Mouse (Mus musculus) limb, embryonic 12.5 days (tissue): Measurements from ENCODE around the gene Pmfbp1. TPM values are rescaled to one million over a fixed set of nuclear protein-coding genes. Genes with fewer than 3 reads are reported as not detected.
A peak's percentile ranks its signal among the peaks of the same experiment; 100 is the strongest.

Experiments used
- ATAC-seq: fragments of 200-750 bp; cut with Nextera tagmentation; 2 replicates; pipeline ENCODE4 v1.8.0; 2017; ENCODE audit warnings: low read depth, moderate TSS enrichment; ENCODE audit not compliant: insufficient number of reproducible peaks, insufficient read depth, low FRiP score, low TSS enrichment
- H3K27ac ChIP-seq: fragments of 300-500 bp; sonication (generic); 2 replicates; pipeline ENCODE4 v1.5.1; 2016; ENCODE audit warnings: mild to moderate bottlenecking, moderate library complexity
- H3K27me3 ChIP-seq: fragments of 300-500 bp; sonication (generic); 2 replicates; pipeline ENCODE4 v1.6.1; 2016; ENCODE audit warnings: mild to moderate bottlenecking, moderate library complexity
- H3K36me3 ChIP-seq: fragments of 300-500 bp; sonication (generic); 2 replicates; pipeline ENCODE4 v1.6.1; 2016; ENCODE audit warnings: mild to moderate bottlenecking, moderate library complexity
- H3K4me1 ChIP-seq: fragments of 300-500 bp; sonication (generic); replicated peaks from 2 replicates; pipeline ENCODE4 v1.6.1; 2016
- H3K4me2 ChIP-seq: fragments of 300-500 bp; sonication (generic); 2 replicates; pipeline ENCODE4 v1.6.1; 2016; ENCODE audit warnings: mild to moderate bottlenecking, moderate library complexity
- H3K4me3 ChIP-seq: fragments of 300-500 bp; sonication (generic); replicated peaks from 2 replicates; pipeline ENCODE4 v1.5.1; 2016; ENCODE audit warnings: mild to moderate bottlenecking
- H3K9ac ChIP-seq: fragments of 300-500 bp; sonication (generic); replicated peaks from 2 replicates; pipeline ENCODE4 v1.6.1; 2016; ENCODE audit warnings: mild to moderate bottlenecking, moderate library complexity
- H3K9me3 ChIP-seq: fragments of 300-500 bp; sonication (generic); 2 replicates; pipeline ENCODE4 v1.6.1; 2016; ENCODE audit warnings: mild to moderate bottlenecking, moderate library complexity
- WGBS: fragments of 180-500 bp; shearing (Covaris S2); methylation state at CpG from one replicate; pipeline ENCODE4 v1.1.7; 2016; 5-methylcytosine and 5-hydroxymethylcytosine counted together
- polyA plus RNA-seq: library from polyadenylated mRNA; unstranded; fragments of >200 nt; fragmentation: Nextera tagmentation; extraction: Ambion mirVana; gene quantifications from 2 replicates; pipeline ENCODE4 v1.2.1, GENCODE M21; 2016

Gene Pmfbp1
- polyA plus RNA-seq, 1 experiment from 2014 or later, result 0.15 TPM

GRCm38 (mm10) chr8:109499009-109499717 is 5.3 kb downstream of the Pmfbp1 start:
- H3K27me3 ChIP-seq, result no peaks in the 10 kb centered on the region
- H3K9ac ChIP-seq, result no peak overlapping the region
- H3K27ac ChIP-seq, result no peak overlapping the region
- 87% methylated on average over 16 of the region's 16 CpGs for WGBS
- no peak overlapping the region for H3K4me3 ChIP-seq
- no peaks in the 10 kb centered on the region for H3K36me3 ChIP-seq
- H3K4me2 ChIP-seq, result no peak overlapping the region
- ATAC-seq, result no peak
- no peaks in the 10 kb centered on the region for H3K9me3 ChIP-seq
- no peaks in the 10 kb centered on the region for H3K4me1 ChIP-seq

- no peak for ATAC-seq
- WGBS, result 70% methylated on average over 1 of the region's 1 CpGs
- no peak overlapping the region for H3K4me2 ChIP-seq
These were observed 9.7 kb downstream of the Pmfbp1 start for GRCm38 (mm10) chr8:109503566-109503965.

GRCm38 (mm10) chr8:109505560-109505959 is 11.7 kb downstream of the Pmfbp1 start:
- Histone ChIP-seq H3K36me3 (no peaks in the 10 kb centered on the region), H3K27ac (no peak overlapping the region), H3K4me2 (no peak overlapping the region), H3K9ac (no peak overlapping the region), H3K4me3 (no peak overlapping the region), H3K9me3 (no peaks in the 10 kb centered on the region), H3K4me1 (no peaks in the 10 kb centered on the region), H3K27me3 (no peaks in the 10 kb centered on the region)
- ATAC-seq, result no peak
- WGBS, result 94% methylated on average over 5 of the region's 5 CpGs

More at GRCm38 (mm10) chr8:109503566-109503965, 9.7 kb downstream of the Pmfbp1 start:
- Histone ChIP-seq H3K9me3 (no peaks in the 10 kb centered on the region), H3K27me3 (no peaks in the 10 kb centered on the region), H3K9ac (no peak overlapping the region), H3K27ac (no peak overlapping the region), H3K36me3 (no peaks in the 10 kb centered on the region), H3K4me1 (no peaks in the 10 kb centered on the region), H3K4me3 (no peak overlapping the region)

GRCm38 (mm10) chr8:109524008-109524407 is 30.2 kb downstream of the Pmfbp1 start:
- Histone ChIP-seq H3K27me3 (no peaks in the 10 kb centered on the region), H3K27ac (no peak overlapping the region), H3K36me3 (no peaks in the 10 kb centered on the region), H3K9ac (no peak overlapping the region), H3K4me3 (no peak overlapping the region), H3K4me1 (no peaks in the 10 kb centered on the region), H3K9me3 (0 out of 2 replicates have a peak, but pooled peaks cover 3% of the 10 kb centered on the region), H3K4me2 (no peak overlapping the region)
- no peak for ATAC-seq
- 88% methylated on average over 2 of the region's 2 CpGs for WGBS

GRCm38 (mm10) chr8:109535140-109535990 is 41.5 kb downstream of the Pmfbp1 start:
- Histone ChIP-seq H3K27ac (no peak overlapping the region), H3K36me3 (no peaks in the 10 kb centered on the region), H3K9ac (no peak overlapping the region), H3K4me2 (no peak overlapping the region), H3K4me1 (peaks cover 12% of the 10 kb centered on the region), H3K27me3 (no peaks in the 10 kb centered on the region; the same call in 1 of the 2 replicates), H3K9me3 (no peaks in the 10 kb centered on the region), H3K4me3 (no peak overlapping the region)
- WGBS, result 88% methylated on average over 19 of the region's 19 CpGs
- no peak for ATAC-seq

- Histone ChIP-seq H3K36me3 (no peaks in the 10 kb centered on the region), H3K4me3 (peak overlapping the region; percentile 17; the same call in 1 of the 2 replicates), H3K27me3 (no peaks in the 10 kb centered on the region; the same call in 1 of the 2 replicates), H3K9me3 (no peaks in the 10 kb centered on the region), H3K4me2 (peak overlapping the region; percentile 44), H3K27ac (no peak overlapping the region), H3K4me1 (peaks cover 9% of the 10 kb centered on the region), H3K9ac (0 out of 2 replicates have a peak overlapping the region, but pooled peaks have one; percentile 28)
- peak; percentile 87 for ATAC-seq
- WGBS, result 2% methylated on average over 5 of the region's 5 CpGs
These were observed 42.9 kb downstream of the Pmfbp1 start for GRCm38 (mm10) chr8:109536703-109537102.

GRCm38 (mm10) chr8:109542165-109542564 is 48.3 kb downstream of the Pmfbp1 start:
- Histone ChIP-seq H3K9ac (no peak overlapping the region), H3K36me3 (peaks cover 17% of the 10 kb centered on the region), H3K27me3 (no peaks in the 10 kb centered on the region; the same call in 1 of the 2 replicates), H3K4me3 (no peak overlapping the region), H3K9me3 (no peaks in the 10 kb centered on the region), H3K27ac (peak overlapping the region; percentile 32; the same call in 1 of the 2 replicates), H3K4me1 (peaks cover 11% of the 10 kb centered on the region), H3K4me2 (no peak overlapping the region)
- no peak for ATAC-seq
- 71% methylated on average over 5 of the region's 5 CpGs for WGBS

GRCm38 (mm10) chr8:109542748-109543519 is 49.1 kb downstream of the Pmfbp1 start:
- H3K36me3 ChIP-seq, result peaks cover 25% of the 10 kb centered on the region
- no peak overlapping the region for H3K9ac ChIP-seq
- peak overlapping the region; percentile 32; the same call in 1 of the 2 replicates for H3K27ac ChIP-seq
- no peak overlapping the region for H3K4me3 ChIP-seq
- no peaks in the 10 kb centered on the region for H3K9me3 ChIP-seq
- H3K4me1 ChIP-seq, result peaks cover 11% of the 10 kb centered on the region
- ATAC-seq, result no peak
- 74% methylated on average over 8 of the region's 8 CpGs for WGBS
- H3K4me2 ChIP-seq, result no peak overlapping the region
- H3K27me3 ChIP-seq, result no peaks in the 10 kb centered on the region; the same call in 1 of the 2 replicates

GRCm38 (mm10) chr8:109544049-109544448 is 50.2 kb downstream of the Pmfbp1 start:
- Histone ChIP-seq H3K4me1 (peaks cover 11% of the 10 kb centered on the region), H3K4me3 (no peak overlapping the region), H3K36me3 (peaks cover 36% of the 10 kb centered on the region), H3K9ac (no peak overlapping the region), H3K9me3 (no peaks in the 10 kb centered on the region), H3K4me2 (no peak overlapping the region), H3K27ac (no peak overlapping the region), H3K27me3 (no peaks in the 10 kb centered on the region)
- no peak for ATAC-seq
- WGBS, result 45% methylated on average over 3 of the region's 3 CpGs

GRCm38 (mm10) chr8:109551663-109552062 is 57.8 kb downstream of the Pmfbp1 start:
- no peak for ATAC-seq
- Histone ChIP-seq H3K27me3 (no peaks in the 10 kb centered on the region), H3K9me3 (no peaks in the 10 kb centered on the region), H3K27ac (no peak overlapping the region), H3K4me2 (no peak overlapping the region), H3K4me3 (no peak overlapping the region), H3K9ac (no peak overlapping the region), H3K36me3 (peaks cover 100% of the 10 kb centered on the region), H3K4me1 (no peaks in the 10 kb centered on the region)
- WGBS, result 40% methylated on average over 3 of the region's 3 CpGs

GRCm38 (mm10) chr8:109563881-109564280 is 70.1 kb downstream of the Pmfbp1 start:
- ATAC-seq, result no peak
- Histone ChIP-seq H3K27me3 (no peaks in the 10 kb centered on the region), H3K36me3 (peaks cover 41% of the 10 kb centered on the region), H3K27ac (no peak overlapping the region), H3K4me3 (no peak overlapping the region), H3K4me2 (peak overlapping the region; percentile 80), H3K4me1 (peaks cover 16% of the 10 kb centered on the region), H3K9ac (no peak overlapping the region), H3K9me3 (no peaks in the 10 kb centered on the region)
- 88% methylated on average over 2 of the region's 2 CpGs for WGBS
